Mouse (Mus musculus): Measurements from ENCODE around the gene Zmynd8.

Gene Zmynd8

DNA sequence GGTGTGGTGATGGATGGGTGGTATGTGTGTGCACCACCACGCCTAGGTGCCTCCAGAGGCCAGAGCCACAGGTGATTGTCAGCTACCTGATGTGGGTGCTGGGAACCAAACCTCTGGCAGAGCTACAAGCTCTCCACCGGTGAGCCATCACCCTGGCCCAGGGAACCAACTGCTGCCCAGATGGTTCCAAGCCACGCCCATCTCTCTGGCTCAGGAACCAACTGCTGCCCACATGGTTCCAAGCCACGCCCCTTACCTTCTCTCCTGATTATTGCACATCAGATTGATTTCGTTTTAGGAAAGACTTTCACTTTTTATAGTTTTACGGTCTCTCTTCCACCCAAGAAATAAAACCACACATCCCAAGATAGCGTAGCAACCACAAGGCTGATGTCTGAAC is 150.8 kb downstream of the Zmynd8 start:
- no peak for DNase-seq (ENCODE audit: low spot score)

DNA sequence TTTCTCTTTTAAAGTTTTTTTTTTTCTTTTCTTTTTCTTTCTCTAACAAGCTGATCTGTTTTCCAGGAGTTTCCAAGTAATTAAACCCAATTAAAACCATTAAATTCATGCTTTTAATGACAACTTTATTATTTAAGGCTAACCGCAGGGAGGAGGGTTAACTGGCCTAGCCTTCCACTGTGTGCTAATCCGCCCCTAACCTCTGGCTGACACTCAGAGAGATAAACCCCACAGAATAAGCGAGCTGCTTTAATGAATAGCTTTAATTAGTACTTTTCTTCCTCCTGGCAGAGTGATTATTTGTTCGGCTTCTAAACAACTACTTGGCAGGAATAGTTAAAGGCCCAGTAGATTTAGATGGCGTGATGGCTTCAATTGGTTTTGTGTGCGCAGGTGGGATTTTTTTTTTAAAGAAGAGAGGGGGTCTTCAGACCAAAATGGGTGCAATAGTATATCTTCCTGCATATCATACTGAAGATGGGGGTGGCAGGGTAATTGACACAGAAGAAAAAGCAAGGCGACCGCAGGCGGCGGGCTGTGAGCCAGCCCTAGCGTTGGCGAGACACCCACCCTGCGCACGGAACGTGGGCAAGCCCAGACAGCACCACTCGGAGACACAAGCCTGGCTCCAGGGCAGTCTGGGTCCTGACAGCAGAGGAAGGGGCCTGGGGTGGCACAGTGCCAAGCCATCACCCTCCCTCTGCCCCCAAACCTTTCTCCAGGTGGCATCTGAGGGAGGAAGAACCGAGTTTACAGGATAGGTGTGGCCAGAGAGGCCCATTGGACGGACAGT is 153.3 kb downstream of the Zmynd8 start:
- no peak for DNase-seq (ENCODE audit: low spot score)

DNA sequence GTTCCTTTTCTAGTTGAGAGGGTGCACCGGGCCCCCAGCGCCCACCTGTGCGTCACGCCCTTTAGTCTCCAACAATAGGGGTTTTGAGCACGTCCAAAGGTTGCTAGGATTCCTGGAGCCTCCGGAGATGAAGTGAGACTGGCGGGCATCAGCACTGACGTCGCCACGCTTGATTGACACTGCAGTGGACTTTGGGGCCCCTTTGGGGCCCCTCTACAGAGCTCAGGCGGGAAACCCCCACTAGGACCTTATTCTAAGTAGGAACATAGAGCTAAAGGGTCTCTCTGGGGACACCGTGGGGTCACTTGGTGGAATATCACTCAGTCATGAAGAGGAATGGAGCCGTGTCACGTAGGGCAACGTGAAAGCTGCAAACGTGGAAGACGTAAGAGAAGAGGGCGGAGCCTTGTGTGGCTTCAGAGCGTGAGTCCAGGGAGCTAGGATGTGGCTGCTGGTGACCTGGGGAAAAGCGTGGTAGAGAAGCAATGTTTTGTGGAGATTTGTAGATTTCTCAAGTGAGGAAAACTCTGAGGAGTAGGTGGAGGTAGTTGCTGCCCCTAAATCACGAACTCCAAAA is 156.5 kb downstream of the Zmynd8 start:
- no peak for DNase-seq (ENCODE audit: low spot score)

DNA sequence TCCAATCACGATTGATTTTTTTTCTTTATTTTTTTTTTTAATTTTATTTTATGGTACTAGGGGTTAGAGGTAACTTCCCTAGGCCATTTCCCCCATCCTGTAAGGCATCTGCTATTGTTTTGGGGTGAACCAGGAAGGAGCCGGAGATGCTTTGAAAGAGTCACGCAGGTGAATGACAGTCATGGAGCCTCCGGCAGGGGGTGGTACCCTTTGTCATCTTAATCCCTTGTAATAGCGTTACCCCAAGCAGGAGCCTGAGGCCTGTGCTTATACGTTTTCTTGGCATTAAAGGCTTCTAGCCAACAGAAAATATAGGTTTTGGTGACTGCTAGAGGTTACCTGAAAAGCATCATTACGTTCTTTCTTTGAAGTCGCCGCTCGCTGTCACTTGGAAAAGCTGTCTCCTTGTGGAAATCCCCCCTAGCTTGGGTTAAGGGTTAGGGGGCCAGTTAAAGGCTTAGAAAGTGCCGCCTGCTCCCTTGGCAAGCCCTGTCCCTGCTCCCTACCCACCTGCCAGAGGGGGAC is 157.2 kb downstream of the Zmynd8 start:
- no peak for DNase-seq (ENCODE audit: low spot score)

DNA sequence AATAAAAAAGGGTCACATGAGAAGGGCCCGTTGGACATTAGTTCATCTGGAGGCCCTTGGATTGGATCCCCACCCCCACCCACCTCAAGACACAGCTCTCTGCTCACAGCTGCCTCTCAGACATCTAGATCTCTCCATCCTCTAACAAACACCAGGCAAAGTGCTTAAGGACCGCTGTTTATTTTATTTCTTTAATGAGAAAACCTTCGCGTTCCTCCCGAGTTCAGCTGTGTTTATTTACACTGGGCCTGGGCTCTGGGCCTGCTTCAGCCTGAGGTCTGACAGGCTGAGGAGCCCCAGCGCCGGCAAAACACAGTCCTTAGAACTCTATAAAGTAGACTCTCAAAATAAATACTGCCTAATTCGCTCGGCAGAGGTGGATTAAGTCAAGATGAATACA is 157.8 kb downstream of the Zmynd8 start:
- no peak for DNase-seq (ENCODE audit: low spot score)

DNA sequence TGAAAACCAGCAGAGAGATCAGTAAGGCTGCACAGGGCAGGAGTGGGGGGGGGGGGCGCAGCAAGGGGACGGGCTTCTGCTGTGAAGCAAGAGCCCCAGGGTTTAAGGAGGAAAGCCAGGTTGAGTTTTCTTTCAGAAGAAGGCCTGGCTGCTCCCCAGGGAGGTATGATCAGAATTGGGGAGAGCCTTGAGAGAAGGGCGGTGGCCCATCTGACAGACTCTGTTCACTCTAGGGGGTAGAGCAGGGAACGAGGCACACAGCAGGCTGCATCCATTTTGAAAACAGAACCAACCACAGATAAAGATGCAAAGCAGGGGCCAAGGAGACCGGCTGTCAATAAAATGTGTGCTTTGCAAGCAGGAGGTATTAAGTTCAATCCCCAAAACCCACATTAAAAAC is 158.4 kb downstream of the Zmynd8 start:
- no peak for DNase-seq (ENCODE audit: low spot score)

DNA sequence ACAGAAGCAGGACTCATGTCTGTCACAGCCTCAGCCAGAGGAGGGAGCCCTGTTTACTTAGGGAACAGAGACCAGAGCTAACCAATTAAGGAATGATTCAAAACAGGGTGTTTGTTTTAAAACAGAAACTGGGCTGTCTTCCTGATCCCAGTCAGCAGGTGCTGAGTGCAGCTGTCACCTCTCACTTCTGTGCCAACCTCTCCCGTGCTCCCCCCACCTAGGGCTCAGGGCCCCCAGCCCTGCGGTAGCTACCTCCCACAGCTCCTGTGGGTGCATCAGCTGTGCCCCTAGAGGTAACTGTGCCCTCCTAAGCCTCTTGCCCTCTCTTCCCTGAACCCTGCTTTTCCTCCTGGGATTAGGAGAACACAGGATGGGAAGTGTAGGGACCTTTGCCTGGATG is 162.5 kb downstream of the Zmynd8 start:
- DNase-seq (ENCODE audit: low spot score) = no peak
